Mouse (Mus musculus) kidney, embryonic 14.5 days (tissue): ENCODE results near the gene Dnmt1. TPM values are rescaled to one million over a fixed set of nuclear protein-coding genes. Genes with fewer than 3 reads are reported as not detected.

Experiments used
- ATAC-seq: fragments of 200-750 bp; cut with Nextera tagmentation; 2 replicates; pipeline ENCODE4 v1.8.0; 2017; ENCODE audit warnings: moderate number of reproducible peaks, mild to moderate bottlenecking, moderate TSS enrichment, moderate library complexity; ENCODE audit not compliant: low FRiP score, low TSS enrichment
- H3K27ac ChIP-seq: fragments of 300-500 bp; sonication (generic); 2 replicates; pipeline ENCODE4 v1.5.1; 2014; ENCODE audit warnings: low read depth, mild to moderate bottlenecking, low read length, moderate library complexity, mixed read lengths
- H3K27me3 ChIP-seq: fragments of 300-500 bp; sonication (generic); 2 replicates; pipeline ENCODE4 v1.6.1; 2014; ENCODE audit warnings: mild to moderate bottlenecking, low read length; ENCODE audit not compliant: control insufficient read depth, insufficient read depth
- H3K36me3 ChIP-seq: fragments of 300-500 bp; sonication (generic); 2 replicates; pipeline ENCODE4 v1.6.1; 2014; ENCODE audit warnings: low read length, mixed read lengths; ENCODE audit not compliant: control insufficient read depth, insufficient read depth
- H3K4me1 ChIP-seq: fragments of 300-500 bp; sonication (generic); 2 replicates; pipeline ENCODE4 v1.6.1; 2014; ENCODE audit warnings: low read length, mixed read lengths; ENCODE audit not compliant: control insufficient read depth, insufficient read depth
- H3K4me2 ChIP-seq: fragments of 300-500 bp; sonication (generic); replicated peaks from 2 replicates; pipeline ENCODE4 v1.6.1; 2014; ENCODE audit warnings: low read depth, mild to moderate bottlenecking, low read length
- H3K4me3 ChIP-seq: fragments of 300-500 bp; sonication (generic); 2 replicates; pipeline ENCODE4 v1.5.1; 2014; ENCODE audit warnings: mild to moderate bottlenecking, low read length
- H3K9ac ChIP-seq: fragments of 300-500 bp; sonication (generic); 2 replicates; pipeline ENCODE4 v1.6.1; 2014; ENCODE audit warnings: low read depth, mild to moderate bottlenecking, low read length, moderate library complexity
- H3K9me3 ChIP-seq: fragments of 300-500 bp; sonication (generic); 2 replicates; pipeline ENCODE4 v1.6.1; 2016; ENCODE audit warnings: low read length; ENCODE audit not compliant: control insufficient read depth
- WGBS: fragments of 180-500 bp; shearing (Covaris S2); extraction: QIAGEN DNeasy Blood & Tissue Kit; methylation state at CpG from one replicate; pipeline ENCODE4 v1.1.7; 2014; 5-methylcytosine and 5-hydroxymethylcytosine counted together
- polyA plus RNA-seq: library from polyadenylated mRNA; unstranded; fragments of >200 nt; fragmentation: Nextera tagmentation; extraction: Ambion mirVana; gene quantifications from 2 replicates; pipeline ENCODE4 v1.2.1, GENCODE M21; 2014

Gene Dnmt1
- polyA plus RNA-seq, 1 experiment from 2014 or later, result 87.1 TPM

DNA sequence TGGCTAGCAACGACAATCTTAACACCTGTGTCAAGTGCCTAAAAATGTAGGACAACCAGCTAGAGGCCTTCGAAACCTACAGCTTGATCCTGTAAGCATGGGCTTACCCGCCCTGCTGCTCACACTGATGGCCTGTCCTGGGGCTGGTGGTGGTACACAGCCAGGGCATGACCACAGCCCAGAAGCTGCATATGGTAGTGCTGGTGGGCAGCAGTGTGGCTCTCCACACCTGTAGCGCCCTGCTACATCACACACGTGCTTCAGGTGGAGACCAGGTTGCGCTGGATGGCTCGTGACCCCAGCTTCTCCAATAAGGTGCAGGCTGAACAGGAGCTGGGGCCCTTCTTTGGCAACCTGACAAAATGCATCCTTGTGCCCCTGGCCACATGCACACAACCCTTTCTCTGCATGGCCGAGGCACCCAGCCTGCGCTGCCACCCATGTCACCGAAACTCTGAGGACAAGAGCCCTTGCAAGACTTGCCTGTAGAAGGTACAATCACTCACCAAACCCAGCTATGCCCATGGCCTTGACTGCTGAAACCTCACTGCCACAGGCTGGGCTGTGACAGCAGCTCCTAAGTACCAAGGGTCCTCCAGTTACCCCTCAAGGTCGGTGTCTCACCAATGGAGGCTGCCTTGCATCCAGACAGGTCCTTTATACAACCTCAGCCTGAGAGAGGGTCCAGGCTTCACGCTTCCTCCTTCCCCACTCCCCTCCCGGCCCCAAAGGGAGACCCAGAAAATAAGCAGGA, 65.9 kb downstream of the Dnmt1 start:
- H3K27ac ChIP-seq, result no peak overlapping the region
- no peak overlapping the region for H3K4me2 ChIP-seq
- H3K27me3 ChIP-seq, result no peaks in the 10 kb centered on the region
- H3K9ac ChIP-seq, result no peak overlapping the region
- peaks cover 13% of the 10 kb centered on the region for H3K4me1 ChIP-seq
- H3K4me3 ChIP-seq, result no peak overlapping the region
- H3K9me3 ChIP-seq, result no peaks in the 10 kb centered on the region
- 89% methylated on average over 13 of the region's 13 CpGs for WGBS
- ATAC-seq, result no peak
- H3K36me3 ChIP-seq, result peaks cover 83% of the 10 kb centered on the region

DNA sequence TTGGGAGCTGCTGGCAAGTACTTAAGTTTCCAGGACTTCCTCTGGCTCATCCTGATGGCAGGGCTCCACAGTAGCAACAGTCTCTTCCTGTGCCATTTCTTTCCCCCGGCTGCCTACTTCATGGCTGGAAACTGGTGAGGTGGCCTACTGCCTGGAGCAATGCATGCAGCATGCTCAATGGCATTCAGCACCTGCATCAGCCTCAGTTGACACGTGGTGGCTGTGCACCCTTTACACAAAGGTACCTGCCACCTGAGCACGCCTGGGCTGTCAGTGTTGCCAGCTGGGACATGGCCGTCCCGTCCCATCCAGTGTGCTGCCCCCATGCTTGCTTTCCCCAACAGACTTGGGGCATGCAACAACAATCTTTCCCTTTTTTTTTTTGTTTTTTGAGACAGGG, 66.6 kb downstream of the Dnmt1 start:
- Histone ChIP-seq H3K4me2 (no peak overlapping the region), H3K27me3 (no peaks in the 10 kb centered on the region), H3K4me3 (no peak overlapping the region), H3K4me1 (peaks cover 13% of the 10 kb centered on the region), H3K36me3 (peaks cover 83% of the 10 kb centered on the region), H3K9ac (0 out of 2 replicates have a peak overlapping the region, but pooled peaks have one; percentile 18), H3K9me3 (no peaks in the 10 kb centered on the region), H3K27ac (no peak overlapping the region)
- ATAC-seq, result no peak
- WGBS, result 63% methylated on average over 5 of the region's 5 CpGs

DNA sequence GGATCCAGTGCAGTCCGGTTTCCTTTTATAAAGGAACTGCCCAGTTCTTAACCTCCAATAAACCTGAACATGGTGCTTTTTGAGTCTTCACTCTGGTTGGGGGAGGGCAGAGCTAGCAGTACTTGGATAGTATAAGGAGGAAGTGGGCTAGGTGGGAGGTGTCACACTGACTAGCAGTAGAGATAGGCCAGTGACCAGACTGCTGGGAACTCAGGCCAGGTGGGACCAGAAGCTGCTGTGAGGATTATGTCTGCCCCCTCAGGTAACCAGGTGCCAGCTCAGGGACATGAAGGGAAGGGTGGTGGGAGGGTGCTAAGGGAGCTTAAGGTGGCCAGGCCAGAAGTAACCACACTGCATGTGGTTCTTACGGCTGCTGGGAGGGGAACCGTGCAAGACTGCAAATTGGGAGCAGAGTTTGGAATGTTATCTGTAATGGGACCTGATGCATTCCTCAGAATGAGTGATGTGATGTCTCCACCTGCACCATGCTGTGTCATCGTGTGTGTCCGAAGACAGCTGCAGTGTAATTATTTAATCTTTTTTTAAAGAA, 67.5 kb downstream of the Dnmt1 start:
- H3K4me3 ChIP-seq, result no peak overlapping the region
- no peak overlapping the region for H3K4me2 ChIP-seq
- peaks cover 79% of the 10 kb centered on the region for H3K36me3 ChIP-seq
- peaks cover 8% of the 10 kb centered on the region for H3K4me1 ChIP-seq
- WGBS, result 77% methylated on average over 5 of the region's 5 CpGs
- ATAC-seq, result no peak
- no peak overlapping the region for H3K27ac ChIP-seq
- H3K9ac ChIP-seq, result no peak overlapping the region
- no peaks in the 10 kb centered on the region for H3K27me3 ChIP-seq
- no peaks in the 10 kb centered on the region for H3K9me3 ChIP-seq

DNA sequence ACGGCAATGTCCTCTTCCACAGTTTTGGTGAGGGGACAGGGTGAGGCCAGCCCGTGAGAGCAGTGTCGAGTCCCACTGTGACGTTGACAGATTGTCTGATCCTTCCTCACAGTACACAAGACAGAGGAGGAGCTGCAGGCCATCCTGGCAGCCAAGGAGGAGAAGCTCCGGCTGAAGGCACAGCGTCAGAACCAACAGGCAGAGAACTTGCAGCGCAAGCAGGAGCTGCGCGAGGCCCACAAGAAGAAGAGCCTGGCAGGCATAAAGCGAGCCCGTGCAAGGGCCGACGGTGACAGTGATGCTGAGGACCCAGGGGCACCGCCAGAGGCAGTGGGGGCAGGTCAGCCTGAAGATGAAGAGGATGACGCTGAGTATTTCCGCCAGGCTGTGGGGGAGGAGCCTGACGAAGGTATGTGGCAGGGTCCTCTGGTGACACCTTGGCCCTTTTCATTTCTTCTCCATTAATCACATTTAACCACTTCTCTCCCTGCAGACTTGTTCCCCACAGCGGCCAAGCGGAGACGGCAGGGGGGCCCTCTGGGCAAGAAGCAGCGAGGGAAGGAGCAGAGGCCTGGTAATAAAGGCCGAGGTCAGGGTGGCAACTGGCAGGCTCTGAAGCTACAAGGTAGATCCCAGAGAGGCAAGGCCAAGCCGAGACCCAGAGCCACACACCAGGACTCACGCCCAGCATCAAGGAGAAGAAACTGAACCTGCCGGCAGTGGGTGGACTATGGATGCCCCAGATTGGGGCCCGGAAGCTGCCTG, 68.2 kb downstream of the Dnmt1 start:
- Histone ChIP-seq H3K4me2 (no peak overlapping the region), H3K27ac (no peak overlapping the region), H3K4me3 (no peak overlapping the region), H3K9me3 (no peaks in the 10 kb centered on the region), H3K4me1 (0 out of 2 replicates have a peak, but pooled peaks cover 5% of the 10 kb centered on the region), H3K27me3 (no peaks in the 10 kb centered on the region), H3K36me3 (peaks cover 72% of the 10 kb centered on the region), H3K9ac (no peak overlapping the region)
- no peak for ATAC-seq
- WGBS, result 70% methylated on average over 26 of the region's 26 CpGs

DNA sequence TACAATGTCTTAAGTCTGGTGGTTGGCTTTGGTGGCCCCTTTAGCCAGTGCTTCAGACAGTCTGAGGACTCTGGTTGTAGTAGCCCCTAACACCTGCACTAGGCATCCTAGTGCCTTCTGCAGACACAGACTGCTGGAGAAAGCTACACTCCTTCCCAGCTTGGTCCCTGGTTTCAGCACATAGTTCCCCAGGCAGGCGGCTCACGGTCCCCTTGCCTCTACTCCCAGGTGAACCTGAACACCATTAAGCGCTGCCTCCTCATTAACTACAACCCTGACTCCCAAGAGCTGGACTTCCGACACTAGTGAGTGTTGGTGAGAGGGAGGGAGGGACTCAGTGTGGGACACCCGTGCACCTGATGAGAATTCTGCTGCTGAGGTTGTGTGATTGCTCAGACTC, 69.3 kb downstream of the Dnmt1 start:
- Histone ChIP-seq H3K4me3 (no peak overlapping the region), H3K27ac (no peak overlapping the region), H3K9ac (no peak overlapping the region), H3K9me3 (no peaks in the 10 kb centered on the region), H3K4me2 (no peak overlapping the region), H3K4me1 (0 out of 2 replicates have a peak, but pooled peaks cover 5% of the 10 kb centered on the region), H3K36me3 (peaks cover 63% of the 10 kb centered on the region), H3K27me3 (no peaks in the 10 kb centered on the region)
- WGBS, result 91% methylated on average over 5 of the region's 5 CpGs
- no peak for ATAC-seq

DNA sequence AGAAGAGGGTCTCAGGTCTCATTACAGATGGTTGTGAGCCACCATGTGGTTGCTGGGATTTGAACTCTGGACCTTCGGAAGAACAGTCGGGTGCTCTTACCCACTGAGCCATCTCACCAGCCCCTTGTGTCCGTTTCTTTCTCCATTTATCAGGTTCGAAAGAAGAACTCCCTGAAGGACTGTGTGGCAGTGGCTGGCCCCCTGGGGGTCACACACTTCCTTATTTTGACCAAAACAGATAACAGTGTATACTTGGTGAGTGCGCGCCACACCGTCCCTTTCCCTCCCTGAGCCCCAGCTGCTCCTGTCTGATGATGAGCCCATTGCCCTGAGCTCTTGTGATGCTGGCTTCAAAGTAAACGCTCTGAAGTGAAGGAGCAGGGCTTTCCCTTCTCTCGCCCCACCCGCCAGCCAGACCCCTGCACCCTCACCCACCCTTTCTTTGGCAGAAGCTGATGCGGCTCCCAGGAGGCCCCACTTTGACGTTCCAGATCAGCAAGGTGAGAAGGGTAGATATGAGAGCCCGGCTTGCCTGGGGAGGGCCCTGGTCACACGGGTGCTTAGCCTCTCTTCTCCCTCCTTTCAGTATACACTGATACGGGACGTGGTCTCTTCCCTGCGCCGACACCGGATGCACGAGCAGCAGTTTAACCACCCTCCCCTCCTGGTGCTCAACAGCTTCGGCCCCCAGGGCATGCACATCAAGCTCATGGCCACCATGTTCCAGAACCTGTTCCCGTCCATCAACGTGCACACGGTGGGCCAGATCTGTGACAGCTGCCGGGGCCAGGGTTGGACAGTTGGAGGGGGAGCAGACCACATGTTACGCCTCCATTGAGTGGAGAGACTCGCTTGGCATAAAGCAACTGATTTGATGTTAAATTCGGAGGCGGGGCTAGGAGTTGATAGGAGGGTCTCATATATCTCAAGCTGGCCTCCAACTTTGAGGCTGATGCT, 70.2 kb downstream of the Dnmt1 start:
- Histone ChIP-seq H3K9ac (peak overlapping the region; percentile 88; the same call in 1 of the 2 replicates), H3K9me3 (no peaks in the 10 kb centered on the region), H3K27me3 (no peaks in the 10 kb centered on the region), H3K4me2 (peak overlapping the region; percentile 81), H3K4me3 (peak overlapping the region; percentile 96), H3K27ac (no peak overlapping the region), H3K36me3 (peaks cover 53% of the 10 kb centered on the region), H3K4me1 (0 out of 2 replicates have a peak, but pooled peaks cover 5% of the 10 kb centered on the region)
- no peak for ATAC-seq
- 86% methylated on average over 29 of the region's 29 CpGs for WGBS

DNA sequence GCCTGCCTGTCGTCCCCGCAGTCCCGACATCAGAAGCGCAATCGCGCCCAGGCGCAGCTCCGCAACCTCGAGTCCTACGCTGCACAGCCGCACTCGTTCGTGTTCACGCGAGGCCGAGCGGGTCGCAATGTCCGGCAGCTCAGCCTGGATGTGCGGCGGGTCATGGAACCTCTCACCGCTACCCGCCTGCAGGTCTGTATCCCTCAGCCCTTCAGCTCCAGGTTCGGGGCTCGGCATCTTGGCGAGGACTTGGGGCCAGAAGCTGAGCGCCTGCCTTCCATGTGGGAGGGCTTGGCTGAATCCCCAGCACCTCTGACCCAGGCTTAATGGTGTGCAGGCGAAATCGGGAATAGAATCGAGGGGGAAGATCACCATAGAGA, 71.3 kb downstream of the Dnmt1 start:
- Histone ChIP-seq H3K4me1 (0 out of 2 replicates have a peak, but pooled peaks cover 5% of the 10 kb centered on the region), H3K27me3 (no peaks in the 10 kb centered on the region), H3K4me3 (peak overlapping the region; percentile 96), H3K27ac (peak overlapping the region; percentile 60), H3K9ac (peak overlapping the region; percentile 88), H3K36me3 (peaks cover 42% of the 10 kb centered on the region), H3K9me3 (no peaks in the 10 kb centered on the region), H3K4me2 (peak overlapping the region; percentile 81)
- under 1% methylated on average over 28 of the region's 30 CpGs for WGBS
- ATAC-seq, result no peak; the same call in 1 of the 2 replicates

DNA sequence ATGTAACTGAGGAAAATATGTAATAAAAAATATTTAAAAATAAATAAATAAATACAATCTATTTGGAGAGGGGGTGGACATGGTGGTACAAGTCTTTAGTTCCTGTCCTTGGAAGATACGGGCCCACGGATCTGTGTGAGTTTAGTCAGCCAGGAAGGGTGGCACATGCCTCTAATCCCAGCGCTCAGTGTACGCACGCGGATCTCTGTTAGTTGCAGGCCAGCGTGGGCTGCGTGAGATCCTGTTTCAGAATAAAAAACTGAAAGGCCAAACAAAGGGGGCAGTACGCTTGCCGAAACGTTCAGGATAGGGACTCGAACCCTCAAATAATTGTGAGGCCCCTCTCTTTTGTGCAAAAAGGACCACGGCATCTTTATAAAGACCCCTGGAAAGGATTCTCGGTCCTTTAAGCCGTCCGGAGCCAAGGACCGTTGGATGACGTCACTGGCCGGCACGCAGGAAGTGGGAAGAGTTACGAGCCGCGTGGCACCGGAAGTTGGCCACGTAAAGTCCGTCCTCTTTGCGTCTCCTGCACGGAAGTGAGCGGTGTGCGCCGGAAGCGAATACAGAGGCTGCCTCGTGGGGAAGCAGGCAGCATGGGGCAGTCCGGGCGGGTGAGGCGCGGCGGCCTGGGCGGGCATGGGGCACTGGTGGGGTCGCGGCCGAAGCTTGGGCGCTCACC, 71.8 kb downstream of the Dnmt1 start, which contains the start of gene Ppan:
Gene Ppan (plus strand): TSS at position 472 of the 682 bp plus-strand sequence.
- no peaks in the 10 kb centered on the region for H3K27me3 ChIP-seq
- H3K4me3 ChIP-seq, result peak within 1 kb of the TSS; percentile 96
- ATAC-seq, result peak; percentile 97
- 0 out of 2 replicates have a peak, but pooled peaks cover 5% of the 10 kb centered on the region for H3K4me1 ChIP-seq
- peaks cover 37% of the 10 kb centered on the region for H3K36me3 ChIP-seq
- peak within 1 kb of the TSS; percentile 95 for H3K27ac ChIP-seq
- peak within 1 kb of the TSS; percentile 88 for H3K9ac ChIP-seq
- H3K4me2 ChIP-seq, result peak within 1 kb of the TSS; percentile 81
- no peaks in the 10 kb centered on the region for H3K9me3 ChIP-seq
- under 1% methylated on average over 36 of the region's 43 CpGs for WGBS
